Mouse (Mus musculus) cortical plate, adult 2 months (tissue): ENCODE data around the gene Tnfsf15. TPM values are rescaled to one million over a fixed set of nuclear protein-coding genes. Genes with fewer than 3 reads are reported as not detected.

Experiments
- H3K27ac ChIP-seq: fragments of 200-500 bp; 2 replicates; pipeline ENCODE4 v1.5.1; 2012; ENCODE audit warnings: low read length, control low read depth, inconsistent platforms; ENCODE audit not compliant: insufficient read depth
- H3K4me1 ChIP-seq: fragments of 200-500 bp; 2 replicates; pipeline ENCODE4 v1.6.1; 2011; ENCODE audit warnings: low read length; ENCODE audit not compliant: control insufficient read depth, insufficient read depth
- H3K4me3 ChIP-seq: fragments of 200-500 bp; 2 replicates; pipeline ENCODE4 v1.5.1; 2011; ENCODE audit warnings: mild to moderate bottlenecking, low read length, control low read depth; ENCODE audit not compliant: insufficient read depth
- CTCF ChIP-seq: fragments of 200-500 bp; IDR thresholded peaks from 2 replicates; pipeline ENCODE4 v1.5.1; 2011; ENCODE audit warnings: mild to moderate bottlenecking, control low read depth, low read length; ENCODE audit not compliant: insufficient read depth; ENCODE audit errors: extremely low read depth
- POLR2A ChIP-seq: fragments of 200-500 bp; IDR thresholded peaks from 2 replicates; pipeline ENCODE4 v1.6.1; 2011; ENCODE audit warnings: mild to moderate bottlenecking, low read length, control low read depth; ENCODE audit not compliant: insufficient read depth; ENCODE audit errors: extremely low read depth
- polyA plus RNA-seq: library from polyadenylated mRNA; depleted of rRNA; stranded (reverse); fragments of >200 nt; gene quantifications from 2 replicates; pipeline ENCODE4 v1.2.3, GENCODE M21; 2012

The Tnfsf15 gene
- polyA plus RNA-seq, 1 experiment: not detected

- H3K4me1 ChIP-seq: no peaks in the 10 kb centered on the region
- H3K4me3 ChIP-seq: no peak overlapping the region
- TF ChIP-seq CTCF (no peak), POLR2A (no peak)
- no peak overlapping the region for H3K27ac ChIP-seq
Observed at GRCm38 (mm10) chr4:63765050-63765449, 20.1 kb upstream of the Tnfsf15 start.

GRCm38 (mm10) chr4:63759931-63760330, 15.0 kb upstream of the Tnfsf15 start:
- Histone ChIP-seq H3K4me1 (no peaks in the 10 kb centered on the region), H3K27ac (no peak overlapping the region), H3K4me3 (no peak overlapping the region)
- TF ChIP-seq POLR2A: no peak

GRCm38 (mm10) chr4:63757527-63758154, 12.7 kb upstream of the Tnfsf15 start:
- no peaks in the 10 kb centered on the region for H3K4me1 ChIP-seq
- TF ChIP-seq CTCF: no peak
- no peak for TF ChIP-seq POLR2A
- no peak overlapping the region for H3K4me3 ChIP-seq
- no peak overlapping the region for H3K27ac ChIP-seq

DNA sequence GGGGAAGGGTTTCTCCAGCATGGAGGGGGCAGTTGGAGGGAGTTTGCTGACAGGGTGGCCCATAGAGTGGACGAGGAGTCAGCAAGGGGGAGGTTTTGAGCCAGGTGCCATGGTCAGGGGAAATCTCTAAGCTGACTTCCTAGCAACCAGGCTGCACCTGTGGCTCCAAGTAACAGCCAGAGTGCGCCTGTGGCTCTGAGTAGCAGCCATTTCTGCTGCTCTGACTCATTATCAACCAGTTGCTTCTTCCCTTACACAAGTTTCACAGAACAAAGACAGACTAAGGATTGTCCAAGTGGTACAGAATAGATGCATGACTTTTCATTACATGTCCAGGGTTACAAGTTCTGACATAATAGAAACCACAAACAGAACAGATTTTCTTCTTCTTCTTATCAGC, 11.2 kb upstream of the Tnfsf15 start:
- no peaks in the 10 kb centered on the region for H3K4me1 ChIP-seq
- TF ChIP-seq POLR2A (no peak), CTCF (no peak)
- no peak overlapping the region for H3K4me3 ChIP-seq
- no peak overlapping the region for H3K27ac ChIP-seq

GRCm38 (mm10) chr4:63754467-63755020, 9.6 kb upstream of the Tnfsf15 start:
- H3K4me1 ChIP-seq: no peaks in the 10 kb centered on the region
- no peak overlapping the region for H3K4me3 ChIP-seq
- TF ChIP-seq POLR2A: no peak
- TF ChIP-seq CTCF: no peak
- H3K27ac ChIP-seq: no peak overlapping the region

GRCm38 (mm10) chr4:63753855-63754254, 8.9 kb upstream of the Tnfsf15 start:
- Histone ChIP-seq H3K4me1 (no peaks in the 10 kb centered on the region), H3K27ac (no peak overlapping the region), H3K4me3 (no peak overlapping the region)
- no peak for TF ChIP-seq POLR2A

DNA sequence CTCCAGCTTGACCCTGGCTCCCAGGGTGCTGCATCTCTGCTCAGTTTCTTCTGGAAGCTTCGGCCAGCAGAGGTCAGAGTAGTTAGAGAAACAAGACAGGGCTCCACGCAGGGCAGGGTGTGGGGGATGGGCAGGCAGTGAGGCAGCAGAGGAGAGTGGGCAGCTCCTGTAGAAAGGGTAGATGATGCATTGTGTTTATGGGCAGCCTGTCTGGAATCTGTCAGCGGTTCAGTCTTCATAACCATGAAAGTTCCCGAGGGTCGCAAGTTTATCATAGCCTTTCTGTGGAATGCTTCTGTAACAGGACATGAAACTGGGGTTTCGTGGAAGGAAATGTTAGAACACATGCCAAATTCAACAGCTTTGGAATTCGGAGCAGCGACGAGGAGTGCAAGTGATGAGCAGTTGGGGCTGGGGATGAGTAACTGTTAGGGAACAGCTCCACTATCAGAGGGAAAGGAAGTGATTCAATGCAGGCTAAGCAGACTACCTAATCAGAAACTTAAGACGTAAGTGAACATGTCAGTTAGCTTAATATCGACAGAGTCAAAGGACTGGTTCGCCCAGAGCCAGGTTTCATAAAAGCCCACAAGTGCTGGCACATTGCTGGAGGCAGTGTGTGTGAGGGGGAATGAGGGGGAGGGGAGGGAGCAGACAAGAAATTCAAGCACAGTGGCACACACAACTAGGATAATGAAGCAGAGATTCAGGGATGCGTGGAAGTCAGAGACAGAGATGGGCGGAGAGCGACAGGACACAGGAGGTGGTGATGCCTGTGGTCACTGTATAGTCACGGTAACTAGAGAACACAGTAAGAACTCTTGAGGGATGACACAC, 8.0 kb upstream of the Tnfsf15 start:
- TF ChIP-seq POLR2A: no peak
- no peak for TF ChIP-seq CTCF
- H3K27ac ChIP-seq: no peak overlapping the region
- no peaks in the 10 kb centered on the region for H3K4me1 ChIP-seq
- no peak overlapping the region for H3K4me3 ChIP-seq

- Histone ChIP-seq H3K4me3 (no peak overlapping the region), H3K4me1 (no peaks in the 10 kb centered on the region)
- no peak for TF ChIP-seq POLR2A
- no peak for TF ChIP-seq CTCF
Observed at GRCm38 (mm10) chr4:63748061-63748730, 3.3 kb upstream of the Tnfsf15 start.

DNA sequence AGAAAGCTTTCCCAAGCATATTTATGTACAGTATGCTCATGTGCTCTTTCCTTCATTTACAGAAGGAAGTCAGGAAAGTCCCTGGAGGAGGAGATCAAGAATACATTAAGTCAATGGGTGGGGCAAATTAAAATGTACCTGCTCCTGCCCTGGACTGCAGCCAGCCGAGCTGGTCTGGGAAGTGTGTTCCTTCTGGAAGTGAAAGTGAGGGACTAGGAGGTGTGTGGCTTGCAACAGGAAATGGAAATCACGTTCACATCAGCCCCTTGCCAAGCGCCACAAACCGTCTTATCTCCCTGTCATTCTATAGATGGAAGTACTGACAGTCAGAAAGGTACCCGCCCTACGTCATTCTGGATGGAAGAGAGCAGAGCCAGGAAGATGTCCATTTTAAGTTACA, 358 bp upstream of the Tnfsf15 start:
- Histone ChIP-seq H3K4me1 (no peaks in the 10 kb centered on the region), H3K4me3 (no peak overlapping the region), H3K27ac (no peak overlapping the region)
- TF ChIP-seq CTCF (no peak), POLR2A (no peak)

More at GRCm38 (mm10) chr4:63748061-63748730, 3.3 kb upstream of the Tnfsf15 start:
- H3K27ac ChIP-seq: no peak overlapping the region

- H3K4me3 ChIP-seq: no peak overlapping the region
- no peak overlapping the region for H3K27ac ChIP-seq
- no peak for TF ChIP-seq POLR2A
- TF ChIP-seq CTCF: no peak
- H3K4me1 ChIP-seq: no peaks in the 10 kb centered on the region
Observed at GRCm38 (mm10) chr4:63743660-63744059, 1.3 kb downstream of the Tnfsf15 start.
